Mouse (Mus musculus): ENCODE results near the gene Calca.

- TF ChIP-seq CTCF (IDR thresholded peaks at IDR 0.05; ENCODE audit: extremely low read depth, insufficient read length, insufficient replicate concordance, low read depth, low read length) (peak; percentile 59; the same call in 1 of the 2 replicates), POLR2A (IDR thresholded peaks at IDR 0.05; ENCODE audit: low read depth, low read length) (no peak)
Measured at GRCm38 (mm10) chr7:114635569-114636101, 522 bp downstream of the Calca start.
